Mouse (Mus musculus) thymus, postnatal 0 days (tissue): Measurements from ENCODE around the gene Dok1. TPM values are rescaled to one million over a fixed set of nuclear protein-coding genes. Genes with fewer than 3 reads are reported as not detected.

Experiments used
- microRNA-seq: library from miRNA; unstranded; fragments of <30 nt; microRNA quantifications from one replicate; pipeline ENCODE4, GENCODE M21; 2016; ENCODE audit warnings: borderline number of aligned reads
- polyA plus RNA-seq: library from polyadenylated mRNA; unstranded; fragments of >200 nt; fragmentation: Nextera tagmentation; extraction: Ambion mirVana; gene quantifications from 2 replicates; pipeline ENCODE4 v1.2.1, GENCODE M21; 2015

Dok1 gene
- polyA plus RNA-seq, 1 experiment from 2014 or later: 26.2 TPM

Small RNA genes within 50 kb of the gene (microRNA-seq; reads per million reads assigned to microRNA genes)
- not detected for gene Mir7040

Other genes with a start within 250 kb of the Dok1 start
- gene Sema4f, start 93.7 kb downstream of the Dok1 start, polyA plus RNA-seq: 1.3 and 1.4 TPM in 2 replicates
- gene M1ap, start 86.6 kb downstream of the Dok1 start, polyA plus RNA-seq: 0.81 and 1.5 TPM in 2 replicates
- gene Loxl3, start 702 bp upstream of the Dok1 start, polyA plus RNA-seq: 1.4 and 1.5 TPM in 2 replicates
- gene Aup1, start 21.1 kb upstream of the Dok1 start, polyA plus RNA-seq: 197 and 202 TPM in 2 replicates
- 54.4 and 55.1 TPM in 2 replicates for gene Htra2, start 21.8 kb upstream of the Dok1 start, polyA plus RNA-seq
- 0.96 and 1.4 TPM in 2 replicates for gene Dqx1, start 24.4 kb upstream of the Dok1 start, polyA plus RNA-seq
- gene Tlx2, start 36.8 kb upstream of the Dok1 start, polyA plus RNA-seq: 0.23 TPM in 1 of 2 replicates, not detected in the other
- 27.8 and 30.3 TPM in 2 replicates for gene Pcgf1, start 44.4 kb upstream of the Dok1 start, polyA plus RNA-seq
- gene Lbx2, start 52.9 kb upstream of the Dok1 start, polyA plus RNA-seq: 0.51 and 0.95 TPM in 2 replicates
- 2.4 and 2.8 TPM in 2 replicates for gene Ccdc142, start 68.1 kb upstream of the Dok1 start, polyA plus RNA-seq
- gene Gm42688, start 68.1 kb upstream of the Dok1 start, polyA plus RNA-seq: 2.4 and 2.7 TPM in 2 replicates
- gene Mrpl53, start 75.6 kb upstream of the Dok1 start, polyA plus RNA-seq: 101 and 107 TPM in 2 replicates
- gene Mogs, start 82.0 kb upstream of the Dok1 start, polyA plus RNA-seq: 39.9 and 42.0 TPM in 2 replicates
- 69.7 and 71.1 TPM in 2 replicates for gene Wbp1, start 88.1 kb upstream of the Dok1 start, polyA plus RNA-seq
- 17.7 and 17.9 TPM in 2 replicates for gene Ino80b, start 92.0 kb upstream of the Dok1 start, polyA plus RNA-seq
- gene Rtkn, start 102.0 kb upstream of the Dok1 start, polyA plus RNA-seq: 29.1 and 30.9 TPM in 2 replicates
- gene Wdr54, start 122.9 kb upstream of the Dok1 start, polyA plus RNA-seq: 0.67 and 0.95 TPM in 2 replicates
- 0.21 and 0.44 TPM in 2 replicates for gene 1700003E16Rik, start 122.9 kb upstream of the Dok1 start, polyA plus RNA-seq
- 62.8 and 64.5 TPM in 2 replicates for gene Dctn1, start 132.4 kb upstream of the Dok1 start, polyA plus RNA-seq
- 0.07 and 0.17 TPM in 2 replicates for gene Slc4a5, start 186.4 kb upstream of the Dok1 start, polyA plus RNA-seq